Mouse (Mus musculus) granulocyte monocyte progenitor cell, adult 5-6 weeks (primary cell): ENCODE data around the gene Rhox4c. TPM values are rescaled to one million over a fixed set of nuclear protein-coding genes. Genes with fewer than 3 reads are reported as not detected.
"Not testable (repeated sequence)": the region's sequence is repeated elsewhere in the genome, so short reads cannot be mapped to it uniquely, and the experiment has no call there.

ENCODE experiments used
- ATAC-seq: replicated peaks from 2 replicates; pipeline ENCODE4 v1.8.0; 2016; ENCODE audit warnings: mild to moderate bottlenecking, moderate TSS enrichment, inconsistent platforms; ENCODE audit not compliant: poor library complexity, severe bottlenecking
- total RNA-seq, 2 experiments: library from RNA; stranded (forward) in 1 of 2; stranded (reverse) in 1 of 2; fragments of 200-712, 200-1000 nt in 1 of 2; fragments of >200 nt in 1 of 2; fragmentation: Nextera tagmentation in 1 of 2; gene quantifications; 2 replicates each; pipeline ENCODE4 v1.2.3; 2014 to 2017

Gene Rhox4c
- not detected in 2 replicates for total RNA-seq (2014; fragmentation: Nextera tagmentation)
- not detected in 2 replicates for total RNA-seq (2017)

DNA sequence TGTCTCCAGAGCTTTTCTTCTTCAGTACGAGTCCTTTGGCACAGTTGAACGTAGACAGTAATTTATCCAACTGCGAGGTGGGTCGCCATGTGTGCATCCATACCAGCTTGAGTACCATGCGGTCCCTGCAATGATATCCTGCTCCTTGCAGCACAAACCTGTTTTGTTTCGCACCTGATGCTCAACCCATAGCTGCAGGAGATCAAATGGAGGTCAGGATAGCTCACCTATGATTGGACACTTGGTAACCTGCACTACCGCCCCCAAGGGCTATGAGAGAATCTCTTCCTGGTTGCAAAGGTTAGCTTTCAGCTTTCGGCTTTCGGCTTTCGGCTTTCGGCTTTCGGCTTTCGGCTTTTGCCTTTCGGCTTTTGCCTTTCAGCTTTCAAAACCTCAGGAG is at the start of gene Rhox4c:
TSS of gene Rhox4c (plus strand) at position 301 of the 400 bp plus-strand sequence.
- ATAC-seq: not testable (repeated sequence)

- not testable (repeated sequence) for ATAC-seq
Observed at GRCm38 (mm10) chrX:37432194-37432593, 47.9 kb upstream of the Rhox4c start, which contains the start of gene Rhox4b. Rhox4b (plus strand) TSS chrX:37432494.

- ATAC-seq: not testable (repeated sequence)
Observed at GRCm38 (mm10) chrX:37453380-37453779, 26.8 kb upstream of the Rhox4c start, which contains the start of gene Rhox2c. Rhox2c (plus strand) TSS chrX:37453680.

- not testable (repeated sequence) for ATAC-seq
Observed at GRCm38 (mm10) chrX:37458285-37458684, 21.9 kb upstream of the Rhox4c start, which contains the start of gene Rhox3c. Rhox3c (plus strand) TSS chrX:37458585.

GRCm38 (mm10) chrX:37514059-37514458 is 33.9 kb downstream of the Rhox4c start, which contains the start of gene Rhox4d:
Rhox4d (plus strand) TSS chrX:37514359.
- ATAC-seq: not testable (repeated sequence)

- not testable (repeated sequence) for ATAC-seq
Observed at GRCm38 (mm10) chrX:37530152-37530551, 50.0 kb downstream of the Rhox4c start, which contains the start of gene Rhox2e. Rhox2e (plus strand) TSS chrX:37530452.

Other genes starting within 250 kb of the Rhox4c start
- gene Rhox2a, start 235.4 kb upstream of the Rhox4c start, total RNA-seq (2014; fragmentation: Nextera tagmentation): not detected in 2 replicates
- not detected in 2 replicates for gene Rhox2a, start 235.4 kb upstream of the Rhox4c start, total RNA-seq (2017)
- gene Rhox3a, start 230.4 kb upstream of the Rhox4c start, total RNA-seq (2014; fragmentation: Nextera tagmentation): not detected in 2 replicates
- gene Rhox3a, start 230.4 kb upstream of the Rhox4c start, total RNA-seq (2017): not detected in 2 replicates
- not detected in 2 replicates for gene Rhox4a, start 215.0 kb upstream of the Rhox4c start, total RNA-seq (2014; fragmentation: Nextera tagmentation)
- gene Rhox4a, start 215.0 kb upstream of the Rhox4c start, total RNA-seq (2017): not detected in 2 replicates
- gene Rhox3a2, start 100.3 kb upstream of the Rhox4c start, total RNA-seq (2014; fragmentation: Nextera tagmentation): not detected in 2 replicates
- not detected in 2 replicates for gene Rhox3a2, start 100.3 kb upstream of the Rhox4c start, total RNA-seq (2017)
- not detected in 2 replicates for gene Rhox4a2, start 89.5 kb upstream of the Rhox4c start, total RNA-seq (2014; fragmentation: Nextera tagmentation)
- gene Rhox4a2, start 89.5 kb upstream of the Rhox4c start, total RNA-seq (2017): not detected in 2 replicates
- gene Rhox2b, start 68.3 kb upstream of the Rhox4c start, total RNA-seq (2014; fragmentation: Nextera tagmentation): not detected in 2 replicates
- not detected in 2 replicates for gene Rhox2b, start 68.3 kb upstream of the Rhox4c start, total RNA-seq (2017)
- gene Rhox4b, start 47.8 kb upstream of the Rhox4c start, total RNA-seq (2014; fragmentation: Nextera tagmentation): not detected in 2 replicates
- gene Rhox4b, start 47.8 kb upstream of the Rhox4c start, total RNA-seq (2017): not detected in 2 replicates
- not detected in 2 replicates for gene Rhox2c, start 26.7 kb upstream of the Rhox4c start, total RNA-seq (2014; fragmentation: Nextera tagmentation)
- not detected in 2 replicates for gene Rhox2c, start 26.7 kb upstream of the Rhox4c start, total RNA-seq (2017)
- gene Rhox3c, start 21.8 kb upstream of the Rhox4c start, total RNA-seq (2014; fragmentation: Nextera tagmentation): not detected in 2 replicates
- gene Rhox3c, start 21.8 kb upstream of the Rhox4c start, total RNA-seq (2017): not detected in 2 replicates
- gene Rhox2d, start 13.1 kb downstream of the Rhox4c start, total RNA-seq (2014; fragmentation: Nextera tagmentation): not detected in 2 replicates
- not detected in 2 replicates for gene Rhox2d, start 13.1 kb downstream of the Rhox4c start, total RNA-seq (2017)
- not detected in 2 replicates for gene Rhox4d, start 34.0 kb downstream of the Rhox4c start, total RNA-seq (2014; fragmentation: Nextera tagmentation)
- not detected in 2 replicates for gene Rhox4d, start 34.0 kb downstream of the Rhox4c start, total RNA-seq (2017)
- not detected in 2 replicates for gene Rhox2e, start 50.1 kb downstream of the Rhox4c start, total RNA-seq (2014; fragmentation: Nextera tagmentation)
- gene Rhox2e, start 50.1 kb downstream of the Rhox4c start, total RNA-seq (2017): not detected in 2 replicates
- gene Rhox3e, start 61.7 kb downstream of the Rhox4c start, total RNA-seq (2014; fragmentation: Nextera tagmentation): not detected in 2 replicates
- not detected in 2 replicates for gene Rhox3e, start 61.7 kb downstream of the Rhox4c start, total RNA-seq (2017)
- not detected in 2 replicates for gene Rhox4e, start 77.1 kb downstream of the Rhox4c start, total RNA-seq (2014; fragmentation: Nextera tagmentation)
- not detected in 2 replicates for gene Rhox4e, start 77.1 kb downstream of the Rhox4c start, total RNA-seq (2017)
- not detected in 2 replicates for gene Rhox2f, start 91.1 kb downstream of the Rhox4c start, total RNA-seq (2014; fragmentation: Nextera tagmentation)
- not detected in 2 replicates for gene Rhox2f, start 91.1 kb downstream of the Rhox4c start, total RNA-seq (2017)
- not detected in 2 replicates for gene Rhox3f, start 100.7 kb downstream of the Rhox4c start, total RNA-seq (2014; fragmentation: Nextera tagmentation)
- not detected in 2 replicates for gene Rhox3f, start 100.7 kb downstream of the Rhox4c start, total RNA-seq (2017)
- not detected in 2 replicates for gene Rhox4f, start 127.4 kb downstream of the Rhox4c start, total RNA-seq (2014; fragmentation: Nextera tagmentation)
- not detected in 2 replicates for gene Rhox4f, start 127.4 kb downstream of the Rhox4c start, total RNA-seq (2017)
- not detected in 2 replicates for gene Rhox3g, start 148.3 kb downstream of the Rhox4c start, total RNA-seq (2014; fragmentation: Nextera tagmentation)
- gene Rhox3g, start 148.3 kb downstream of the Rhox4c start, total RNA-seq (2017): not detected in 2 replicates
- not detected in 2 replicates for gene Rhox2g, start 163.1 kb downstream of the Rhox4c start, total RNA-seq (2014; fragmentation: Nextera tagmentation)
- gene Rhox2g, start 163.1 kb downstream of the Rhox4c start, total RNA-seq (2017): not detected in 2 replicates
- not detected in 2 replicates for gene Rhox4g, start 171.0 kb downstream of the Rhox4c start, total RNA-seq (2014; fragmentation: Nextera tagmentation)
- gene Rhox4g, start 171.0 kb downstream of the Rhox4c start, total RNA-seq (2017): not detected in 2 replicates
- gene Rhox3h, start 188.4 kb downstream of the Rhox4c start, total RNA-seq (2014; fragmentation: Nextera tagmentation): not detected in 2 replicates
- not detected in 2 replicates for gene Rhox3h, start 188.4 kb downstream of the Rhox4c start, total RNA-seq (2017)
- gene Rhox2h, start 192.9 kb downstream of the Rhox4c start, total RNA-seq (2014; fragmentation: Nextera tagmentation): not detected in 2 replicates
- not detected in 2 replicates for gene Rhox2h, start 192.9 kb downstream of the Rhox4c start, total RNA-seq (2017)